Mouse (Mus musculus) limb, embryonic 11.5 days (tissue): ENCODE measurements around the gene Ntm. TPM values are rescaled to one million over a fixed set of nuclear protein-coding genes. Genes with fewer than 3 reads are reported as not detected.

Source experiments
- ATAC-seq: fragments of 200-750 bp; cut with Nextera tagmentation; 2 replicates; pipeline ENCODE4 v1.8.0; 2017; ENCODE audit warnings: low read depth; ENCODE audit not compliant: insufficient number of reproducible peaks, low FRiP score, low TSS enrichment
- DNase-seq: peaks from one replicate; pipeline ENCODE4 v3.0.0-alpha.2; 2015; ENCODE audit warnings: low spot score
- H3K27ac ChIP-seq: fragments of 300-500 bp; sonication (generic); replicated peaks from 2 replicates; pipeline ENCODE4 v1.5.1; 2014; ENCODE audit warnings: low read depth, mild to moderate bottlenecking, low read length
- H3K27me3 ChIP-seq: fragments of 300-500 bp; sonication (generic); 2 replicates; pipeline ENCODE4 v1.6.1; 2014; ENCODE audit warnings: mild to moderate bottlenecking, low read length, mixed read lengths; ENCODE audit not compliant: control insufficient read depth, insufficient read depth
- H3K36me3 ChIP-seq: fragments of 300-500 bp; sonication (generic); 2 replicates; pipeline ENCODE4 v1.6.1; 2014; ENCODE audit warnings: mild to moderate bottlenecking, low read length, moderate library complexity, mixed read lengths; ENCODE audit not compliant: control insufficient read depth, insufficient read depth
- H3K4me1 ChIP-seq: fragments of 300-500 bp; sonication (generic); 2 replicates; pipeline ENCODE4 v1.6.1; 2014; ENCODE audit warnings: low read length, mixed read lengths; ENCODE audit not compliant: control insufficient read depth, insufficient read depth
- H3K4me2 ChIP-seq: fragments of 300-500 bp; sonication (generic); 2 replicates; pipeline ENCODE4 v1.6.1; 2014; ENCODE audit warnings: low read depth, mild to moderate bottlenecking, moderate library complexity; ENCODE audit not compliant: severe bottlenecking
- H3K4me3 ChIP-seq: fragments of 300-500 bp; sonication (generic); 2 replicates; pipeline ENCODE4 v1.5.1; 2014; ENCODE audit warnings: low read depth, low read length
- H3K9ac ChIP-seq: fragments of 300-500 bp; sonication (generic); 2 replicates; pipeline ENCODE4 v1.6.1; 2014; ENCODE audit warnings: mild to moderate bottlenecking, low read length
- H3K9me3 ChIP-seq: fragments of 300-500 bp; sonication (generic); 2 replicates; pipeline ENCODE4 v1.6.1; 2016; ENCODE audit warnings: low read length; ENCODE audit not compliant: control insufficient read depth
- WGBS: fragments of 180-500 bp; shearing (Covaris S2); extraction: QIAGEN DNeasy Blood & Tissue Kit; methylation state at CpG from one replicate; pipeline ENCODE4 v1.1.7; 2014; 5-methylcytosine and 5-hydroxymethylcytosine counted together
- polyA plus RNA-seq: library from polyadenylated mRNA; unstranded; fragments of >200 nt; fragmentation: Nextera tagmentation; extraction: Ambion mirVana; gene quantifications from 2 replicates; pipeline ENCODE4 v1.2.1, GENCODE M21; 2014

The Ntm gene
- polyA plus RNA-seq, 1 experiment from 2014 or later: 16.2 TPM

DNA sequence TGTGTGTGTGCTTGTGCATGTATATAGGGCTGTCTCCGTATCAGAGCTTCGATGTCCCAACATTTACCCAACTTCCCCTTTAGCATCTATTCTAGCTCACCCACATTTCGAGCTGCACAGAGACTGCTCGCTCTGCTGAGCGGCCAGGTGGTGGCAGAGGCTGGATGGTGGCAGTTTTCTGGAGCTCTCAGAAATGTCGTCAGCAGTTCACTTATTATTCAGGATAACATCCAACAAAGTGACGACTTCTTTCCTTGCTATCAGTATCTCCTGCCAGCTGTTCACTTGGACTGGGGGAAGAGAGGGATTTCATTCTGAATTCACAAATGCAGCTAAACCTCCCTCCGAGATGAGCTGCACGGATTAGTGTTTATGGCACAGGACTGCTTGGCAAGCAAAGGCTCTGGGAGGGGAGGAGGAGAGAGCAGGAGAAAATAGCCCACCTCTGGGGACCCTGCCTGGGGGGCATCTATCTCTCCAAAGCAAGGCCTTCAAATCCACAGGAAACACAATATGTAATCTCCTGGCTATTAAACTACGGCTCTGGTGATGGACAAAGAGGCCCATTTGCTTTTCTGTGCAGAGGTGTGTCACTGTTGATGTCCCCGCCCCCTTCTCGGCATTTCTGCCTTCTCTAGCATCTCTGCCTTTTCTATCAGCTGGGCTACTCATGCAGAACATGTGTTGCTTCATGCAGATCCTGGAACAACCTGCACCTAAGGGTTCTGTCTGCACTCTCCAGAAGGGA, 159.8 kb downstream of the Ntm start:
- Histone ChIP-seq H3K9ac (no peak overlapping the region), H3K36me3 (no peaks in the 10 kb centered on the region), H3K9me3 (no peaks in the 10 kb centered on the region), H3K27ac (no peak overlapping the region), H3K4me1 (peaks cover 5% of the 10 kb centered on the region; the same call in 1 of the 2 replicates), H3K27me3 (0 out of 2 replicates have a peak, but pooled peaks cover 5% of the 10 kb centered on the region), H3K4me3 (no peak overlapping the region), H3K4me2 (no peak overlapping the region)
- ATAC-seq: no peak; the same call in 1 of the 2 replicates
- 50% methylated on average over 12 of the region's 12 CpGs for WGBS
- DNase-seq: peak; percentile 26

DNA sequence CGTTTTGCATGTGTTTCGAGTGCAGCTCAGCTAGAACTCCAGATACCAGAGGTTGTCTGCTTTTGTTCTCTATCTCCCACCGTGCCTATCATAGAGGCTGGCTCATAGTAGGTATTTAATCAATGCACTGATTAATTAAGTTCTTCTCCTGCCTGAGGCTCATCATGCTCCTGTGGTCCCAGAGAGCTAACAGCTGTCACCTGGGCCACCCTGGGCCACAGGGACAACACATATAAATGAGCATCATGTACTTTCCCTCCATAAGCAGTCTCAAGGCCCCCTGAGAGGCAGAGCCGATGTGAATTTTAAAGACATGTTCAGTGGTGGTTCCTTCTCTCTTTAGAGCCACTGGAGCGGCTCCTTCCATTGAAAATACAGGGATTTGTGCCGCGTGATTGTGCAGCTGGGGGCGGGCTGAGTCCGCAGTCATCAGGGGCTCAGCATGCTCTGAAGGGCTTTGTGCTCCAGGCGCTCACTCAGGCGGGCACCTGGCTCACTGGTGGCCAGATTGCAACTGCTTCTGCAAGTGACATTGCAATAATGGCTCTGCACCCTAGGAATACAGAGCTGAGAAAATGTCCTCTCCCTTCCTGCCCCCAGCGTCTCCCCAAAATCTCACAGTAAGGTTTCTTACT, 160.8 kb downstream of the Ntm start:
- no peaks in the 10 kb centered on the region for H3K9me3 ChIP-seq
- H3K27me3 ChIP-seq: 0 out of 2 replicates have a peak, but pooled peaks cover 5% of the 10 kb centered on the region
- no peak overlapping the region for H3K4me3 ChIP-seq
- ATAC-seq (no peak), DNase-seq (peak; percentile 48)
- H3K4me2 ChIP-seq: no peak overlapping the region
- H3K9ac ChIP-seq: no peak overlapping the region
- H3K4me1 ChIP-seq: peaks cover 5% of the 10 kb centered on the region; the same call in 1 of the 2 replicates
- H3K27ac ChIP-seq: no peak overlapping the region
- whole genome bisulfite sequencing: 51% methylated on average over 12 of the region's 12 CpGs
- H3K36me3 ChIP-seq: no peaks in the 10 kb centered on the region

DNA sequence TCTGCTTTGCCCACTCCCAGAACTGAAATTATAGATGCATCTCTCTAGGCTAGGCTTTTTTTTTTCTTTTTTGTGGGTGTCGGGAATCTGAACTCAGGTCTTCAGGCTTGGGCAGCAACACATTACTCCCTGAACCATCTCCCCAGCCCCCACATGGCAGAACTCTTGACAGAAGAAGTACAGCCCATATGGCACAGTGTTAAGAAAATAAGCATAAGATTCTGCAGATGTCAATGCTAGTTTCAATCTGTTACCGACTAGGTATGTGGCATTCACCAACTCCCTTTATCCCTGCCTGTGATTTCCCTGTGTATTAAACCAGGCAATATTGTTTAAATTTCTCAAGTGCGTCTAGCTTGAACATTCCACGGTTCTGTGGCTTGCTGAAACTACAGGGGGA, 166.7 kb downstream of the Ntm start:
- Histone ChIP-seq H3K4me1 (no peaks in the 10 kb centered on the region), H3K4me3 (no peak overlapping the region), H3K9ac (no peak overlapping the region), H3K27me3 (no peaks in the 10 kb centered on the region), H3K27ac (no peak overlapping the region), H3K9me3 (no peaks in the 10 kb centered on the region), H3K36me3 (no peaks in the 10 kb centered on the region), H3K4me2 (no peak overlapping the region)
- 85% methylated on average over 4 of the region's 4 CpGs for WGBS
- no peak for DNase-seq
- no peak for ATAC-seq

DNA sequence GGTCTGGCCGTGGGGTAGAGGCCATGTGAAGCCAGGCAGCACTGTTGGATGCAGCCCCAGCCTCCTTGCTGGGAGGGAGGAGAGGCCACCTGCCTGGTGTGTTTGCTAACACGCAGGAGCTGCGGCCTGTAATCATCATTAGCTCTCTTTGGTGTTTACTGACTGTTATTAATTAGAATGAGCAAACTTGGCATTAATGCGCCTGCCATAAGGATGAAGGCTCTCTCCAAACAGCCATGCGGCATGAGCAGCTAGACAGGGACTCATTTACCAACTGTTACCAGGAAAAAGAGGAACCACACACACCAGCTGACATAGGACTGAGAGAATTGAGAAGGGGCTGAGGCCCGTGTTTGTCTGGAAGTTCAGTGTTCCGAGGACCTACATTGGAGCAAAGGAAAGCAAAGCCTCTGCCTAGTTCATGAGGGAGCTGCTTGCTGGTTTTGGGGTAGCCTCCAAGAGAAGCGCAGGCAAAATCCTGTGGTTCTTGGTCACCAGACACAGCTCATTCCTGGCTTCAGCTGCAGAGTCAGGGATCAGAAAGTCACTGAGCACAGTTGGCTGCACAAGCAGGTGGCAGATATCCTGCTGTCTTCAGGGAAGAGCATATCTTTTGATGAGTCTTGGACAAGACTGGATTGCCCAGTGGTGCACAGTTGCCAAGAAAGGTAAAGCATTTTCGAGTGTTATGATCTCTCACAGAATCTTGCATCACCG, 171.6 kb downstream of the Ntm start:
- H3K27ac ChIP-seq: no peak overlapping the region
- no peaks in the 10 kb centered on the region for H3K27me3 ChIP-seq
- H3K4me1 ChIP-seq: no peaks in the 10 kb centered on the region
- no peak overlapping the region for H3K4me3 ChIP-seq
- H3K9ac ChIP-seq: no peak overlapping the region
- DNase-seq: no peak
- H3K9me3 ChIP-seq: no peaks in the 10 kb centered on the region
- no peaks in the 10 kb centered on the region for H3K36me3 ChIP-seq
- WGBS: 65% methylated on average over 10 of the region's 10 CpGs
- H3K4me2 ChIP-seq: no peak overlapping the region
- no peak for ATAC-seq

DNA sequence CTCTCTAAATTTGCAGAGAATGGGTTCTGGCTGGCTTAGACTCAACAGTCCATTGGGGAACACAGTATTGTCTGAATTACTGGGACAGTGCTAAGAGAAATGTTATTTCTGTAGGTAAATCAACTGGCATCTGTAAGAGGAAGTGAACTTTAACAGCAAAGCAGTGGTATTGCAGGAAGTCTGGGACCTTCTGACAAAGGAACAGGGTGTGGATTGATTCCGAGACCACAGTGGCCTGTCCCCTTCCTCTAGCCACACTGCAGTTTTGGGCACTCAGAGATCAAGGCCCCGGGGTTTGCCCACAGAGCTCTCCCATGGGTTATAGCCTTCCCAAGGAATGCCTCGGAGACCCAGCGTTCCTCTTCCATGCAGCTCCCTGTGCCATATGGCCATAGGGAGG, 172.9 kb downstream of the Ntm start:
- no peak overlapping the region for H3K4me3 ChIP-seq
- H3K27ac ChIP-seq: no peak overlapping the region
- H3K36me3 ChIP-seq: no peaks in the 10 kb centered on the region
- WGBS: 80% methylated on average over 4 of the region's 4 CpGs
- no peak overlapping the region for H3K9ac ChIP-seq
- ATAC-seq (no peak), DNase-seq (no peak)
- H3K4me2 ChIP-seq: no peak overlapping the region
- no peaks in the 10 kb centered on the region for H3K27me3 ChIP-seq
- no peaks in the 10 kb centered on the region for H3K4me1 ChIP-seq
- no peaks in the 10 kb centered on the region for H3K9me3 ChIP-seq

DNA sequence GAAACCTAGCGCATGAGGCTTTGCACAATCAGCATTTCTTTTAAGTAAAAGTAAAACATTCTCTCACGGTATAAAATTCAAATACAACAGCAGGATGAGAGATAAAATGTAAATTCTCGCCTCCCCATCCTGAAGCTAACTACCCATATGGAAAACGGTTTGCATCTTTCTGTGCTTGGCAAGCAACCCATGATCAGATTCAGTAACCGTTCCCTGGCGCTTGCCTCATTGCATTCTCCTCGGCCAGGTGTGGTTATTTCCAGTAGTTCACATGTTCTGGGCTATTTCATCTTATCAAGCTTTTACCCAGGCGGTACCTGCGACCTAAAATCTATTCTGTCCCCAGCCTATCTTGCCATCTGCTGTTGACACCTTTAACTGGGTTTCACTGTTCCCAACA, 174.1 kb downstream of the Ntm start:
- H3K4me3 ChIP-seq: no peak overlapping the region
- H3K27ac ChIP-seq: no peak overlapping the region
- H3K4me1 ChIP-seq: no peaks in the 10 kb centered on the region
- H3K9me3 ChIP-seq: no peaks in the 10 kb centered on the region
- H3K9ac ChIP-seq: no peak overlapping the region
- no peak overlapping the region for H3K4me2 ChIP-seq
- ATAC-seq (no peak), DNase-seq (no peak)
- H3K27me3 ChIP-seq: no peaks in the 10 kb centered on the region
- WGBS: 92% methylated on average over 9 of the region's 9 CpGs
- no peaks in the 10 kb centered on the region for H3K36me3 ChIP-seq

DNA sequence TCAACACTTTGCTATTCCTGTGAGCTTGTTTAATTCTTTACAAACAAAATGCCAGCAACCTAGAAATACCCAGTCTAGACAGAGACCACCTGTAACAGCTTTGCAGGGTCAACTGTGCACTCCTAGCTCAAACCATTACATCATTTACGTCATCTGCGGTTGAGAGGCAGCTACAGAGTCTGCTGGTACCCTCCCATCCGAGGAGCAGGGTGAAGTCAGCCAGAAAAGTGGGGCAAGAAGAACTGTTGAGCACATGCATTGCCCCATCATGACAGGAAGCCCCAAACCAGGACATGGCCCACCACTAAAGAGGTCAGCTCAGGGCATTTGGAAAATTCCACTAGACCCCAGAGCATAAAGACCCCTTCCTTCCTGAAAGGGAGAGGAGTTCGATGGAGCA, 175.5 kb downstream of the Ntm start:
- Histone ChIP-seq H3K36me3 (no peaks in the 10 kb centered on the region), H3K9me3 (no peaks in the 10 kb centered on the region), H3K4me3 (no peak overlapping the region), H3K4me2 (no peak overlapping the region), H3K27me3 (no peaks in the 10 kb centered on the region), H3K4me1 (no peaks in the 10 kb centered on the region), H3K9ac (no peak overlapping the region), H3K27ac (no peak overlapping the region)
- DNase-seq (no peak), ATAC-seq (no peak)
- 83% methylated on average over 4 of the region's 4 CpGs for WGBS

DNA sequence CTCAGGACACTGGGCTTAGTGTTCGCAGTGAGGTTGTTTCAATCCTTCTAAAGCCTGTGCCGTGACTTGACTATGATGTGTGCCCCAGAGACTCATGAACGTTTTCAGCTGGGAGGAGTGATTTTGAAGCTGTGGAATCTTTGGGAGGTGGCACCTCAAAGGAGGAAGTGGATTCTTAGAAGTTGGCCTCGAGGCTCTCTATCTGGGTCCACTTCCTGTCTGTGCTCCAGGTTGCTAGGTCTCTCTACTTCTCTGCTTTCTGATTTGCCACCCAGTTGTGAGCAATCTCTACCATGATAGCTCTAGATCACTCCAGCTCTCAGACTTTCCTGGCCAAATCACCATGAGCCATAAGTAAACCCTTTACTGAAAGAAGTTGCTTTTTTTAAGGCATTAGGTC, 180.2 kb downstream of the Ntm start:
- Histone ChIP-seq H3K4me2 (no peak overlapping the region), H3K27ac (no peak overlapping the region), H3K4me3 (no peak overlapping the region), H3K9me3 (no peaks in the 10 kb centered on the region), H3K36me3 (no peaks in the 10 kb centered on the region), H3K27me3 (no peaks in the 10 kb centered on the region), H3K4me1 (no peaks in the 10 kb centered on the region), H3K9ac (no peak overlapping the region)
- no peak for ATAC-seq
- WGBS: 78% methylated on average over 4 of the region's 4 CpGs
- DNase-seq: no peak
